Mouse (Mus musculus) B cell, adult 62 days (primary cell): ENCODE data around the gene Adk. TPM values are rescaled to one million over a fixed set of nuclear protein-coding genes. Genes with fewer than 3 reads are reported as not detected.

Experiments used
- total RNA-seq: library from RNA; stranded (reverse); gene quantifications from 4 replicates; pipeline ENCODE4 v1.2.4, GENCODE M21; 2023

Adk gene
- 13.0 to 23.6 TPM (median 18.6 TPM) in 4 replicates for total RNA-seq

GRCm38 (mm10) chr14:21052112-21052780, at the start of gene Adk, which contains the start of gene Ap3m1:
Gene Adk (plus strand): TSS chr14:21052574.
Gene Ap3m1 (minus strand): TSS chr14:21052508.

GRCm38 (mm10) chr14:21481231-21481630, 428.9 kb downstream of the Adk start, which contains the start of gene Kat6b:
Gene Kat6b (plus strand): TSS chr14:21481434.

Other genes with a start within 250 kb of the Adk start
- gene Plau, start 215.9 kb upstream of the Adk start, total RNA-seq: 2.1 to 3.3 TPM (median 2.9 TPM) in 4 replicates
- 18.5 to 21.1 TPM (median 19.4 TPM) in 4 replicates for gene Vcl, start 123.2 kb upstream of the Adk start, total RNA-seq
- 43.7 to 45.4 TPM (median 44.1 TPM) in 4 replicates for gene Ap3m1, start 66 bp upstream of the Adk start, total RNA-seq